Mouse (Mus musculus) liver, embryonic 18 days (tissue): ENCODE measurements around the gene Olfr1137. TPM values are rescaled to one million over a fixed set of nuclear protein-coding genes. Genes with fewer than 3 reads are reported as not detected.

Source experiments
- polyA plus RNA-seq: library from polyadenylated mRNA; depleted of rRNA; stranded (reverse); fragments of >200 nt; gene quantifications from 2 replicates; pipeline ENCODE4 v1.2.3, GENCODE M21; 2012; rRNA removed

The Olfr1137 gene
- not detected in 2 replicates for polyA plus RNA-seq

DNA sequence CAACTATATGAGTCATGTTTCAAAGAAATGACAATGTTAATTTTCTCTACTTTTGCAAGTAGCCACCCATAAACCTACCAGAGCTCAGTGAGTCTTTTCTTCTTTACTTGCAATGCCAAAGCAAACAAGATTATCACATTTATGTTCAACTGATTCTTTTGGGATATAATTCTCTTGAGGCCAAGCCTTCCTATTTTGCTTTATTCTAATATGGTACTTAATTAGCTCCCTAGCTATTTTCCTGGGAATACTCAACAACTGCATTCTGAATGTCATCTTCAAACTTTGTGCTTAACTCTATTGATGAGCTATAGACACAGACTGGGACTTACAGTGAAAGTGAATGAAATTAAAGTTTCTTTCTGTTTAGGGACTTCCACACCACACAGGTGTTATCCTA lies at the start of gene Olfr1137:
Olfr1137 (minus strand) TSS at position 101 of the 400 bp plus-strand sequence.

GRCm38 (mm10) chr2:87753891-87754290 lies 40.9 kb upstream of the Olfr1137 start, which contains the start of gene Olfr1141:
Gene Olfr1141, minus strand, starts transcription at chr2:87753991.

DNA sequence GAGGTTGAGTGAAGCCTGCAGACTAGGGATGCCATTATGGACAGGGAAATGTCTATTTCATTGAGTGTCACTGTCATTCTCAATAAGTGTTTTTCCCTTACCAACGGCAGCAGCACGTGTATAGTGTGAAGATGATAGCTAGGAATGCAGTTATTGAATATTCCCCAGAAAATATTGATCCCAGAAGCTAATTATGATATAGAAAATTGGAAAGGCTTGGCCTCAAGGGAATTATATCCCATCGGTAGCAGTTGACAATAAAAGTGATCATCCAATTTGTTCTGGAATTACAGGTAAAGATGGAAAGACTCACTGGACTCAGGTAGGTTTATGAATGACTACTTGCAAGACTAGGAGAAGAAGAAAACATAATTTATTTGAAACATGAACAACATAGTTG lies 30.5 kb upstream of the Olfr1137 start, which contains the start of gene Olfr1140:
Olfr1140 (plus strand) TSS at position 301 of the 400 bp plus-strand sequence.

DNA sequence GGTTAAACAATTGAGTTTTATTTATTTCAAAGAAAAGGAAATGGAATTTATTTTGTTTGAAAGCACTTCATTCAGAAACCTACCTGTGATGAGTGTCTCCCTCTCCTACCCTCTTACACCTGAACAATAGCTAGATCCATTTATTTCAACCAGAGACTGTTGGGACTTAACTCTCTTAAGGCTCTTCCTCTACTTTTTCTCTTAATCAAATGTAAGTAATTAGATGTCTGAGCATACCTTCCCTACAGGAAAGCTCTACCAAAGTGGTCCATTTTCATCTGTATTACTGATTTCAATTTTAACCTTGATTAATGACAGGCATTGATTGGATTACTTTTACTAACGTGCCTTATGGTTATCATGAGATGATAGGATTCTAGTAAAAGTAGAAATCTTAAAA lies 26.9 kb upstream of the Olfr1137 start, which contains the start of gene Olfr1138:
Olfr1138 (minus strand) TSS at position 101 of the 400 bp plus-strand sequence.

GRCm38 (mm10) chr2:87693847-87694246 lies 19.1 kb downstream of the Olfr1137 start, which contains the start of gene Olfr1136:
Gene Olfr1136, minus strand, starts transcription at chr2:87693947.

DNA sequence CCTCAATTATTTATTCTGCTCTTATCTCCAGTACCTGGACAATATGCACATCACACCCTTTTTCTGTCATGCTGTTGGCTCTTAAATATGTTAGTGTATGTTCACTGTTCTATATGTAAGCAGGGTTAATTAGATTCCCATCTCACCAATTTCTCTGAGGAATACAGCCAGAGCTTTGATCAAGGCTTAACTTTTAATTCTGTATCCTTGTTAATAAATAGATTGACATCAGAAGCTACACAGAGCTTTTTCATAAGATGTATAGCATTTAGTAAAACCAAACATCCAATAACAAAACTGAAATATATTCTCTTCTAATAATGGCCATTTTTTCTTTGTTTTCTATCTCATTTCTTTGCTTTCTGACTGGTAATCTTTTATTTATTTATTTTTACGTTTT lies 39.4 kb downstream of the Olfr1137 start, which contains the start of gene Olfr1135:
Olfr1135 (minus strand) TSS at position 101 of the 400 bp plus-strand sequence.

Other genes with a start within 250 kb of the Olfr1137 start
- not detected in 2 replicates for gene Pramel7, start 216.1 kb downstream of the Olfr1137 start, polyA plus RNA-seq
- not detected in 2 replicates for gene Pramel6, start 206.6 kb downstream of the Olfr1137 start, polyA plus RNA-seq
- gene Olfr153, start 181.4 kb downstream of the Olfr1137 start, polyA plus RNA-seq: not detected in 2 replicates
- not detected in 2 replicates for gene Olfr1128, start 167.6 kb downstream of the Olfr1137 start, polyA plus RNA-seq
- not detected in 2 replicates for gene Olfr1129, start 139.3 kb downstream of the Olfr1137 start, polyA plus RNA-seq
- gene Olfr1130, start 107.0 kb downstream of the Olfr1137 start, polyA plus RNA-seq: not detected in 2 replicates
- not detected in 2 replicates for gene Olfr1131, start 86.1 kb downstream of the Olfr1137 start, polyA plus RNA-seq
- not detected in 2 replicates for gene Olfr1132, start 75.6 kb downstream of the Olfr1137 start, polyA plus RNA-seq
- gene Olfr1133, start 65.8 kb downstream of the Olfr1137 start, polyA plus RNA-seq: not detected in 2 replicates
- gene Olfr1134, start 54.7 kb downstream of the Olfr1137 start, polyA plus RNA-seq: not detected in 2 replicates
- not detected in 2 replicates for gene Olfr1135, start 39.5 kb downstream of the Olfr1137 start, polyA plus RNA-seq
- not detected in 2 replicates for gene Olfr1136, start 19.2 kb downstream of the Olfr1137 start, polyA plus RNA-seq
- not detected in 2 replicates for gene Olfr1138, start 26.8 kb upstream of the Olfr1137 start, polyA plus RNA-seq
- gene Olfr1140, start 30.6 kb upstream of the Olfr1137 start, polyA plus RNA-seq: not detected in 2 replicates
- gene Olfr1141, start 40.8 kb upstream of the Olfr1137 start, polyA plus RNA-seq: not detected in 2 replicates
- not detected in 2 replicates for gene Olfr152, start 66.3 kb upstream of the Olfr1137 start, polyA plus RNA-seq
- not detected in 2 replicates for gene Olfr1143, start 87.4 kb upstream of the Olfr1137 start, polyA plus RNA-seq
- gene Olfr1145, start 96.6 kb upstream of the Olfr1137 start, polyA plus RNA-seq: not detected in 2 replicates
- not detected in 2 replicates for gene Olfr1148, start 117.4 kb upstream of the Olfr1137 start, polyA plus RNA-seq
- not detected in 2 replicates for gene Olfr1150-ps1, start 130.8 kb upstream of the Olfr1137 start, polyA plus RNA-seq
- gene Olfr1151, start 142.7 kb upstream of the Olfr1137 start, polyA plus RNA-seq: not detected in 2 replicates
- not detected in 2 replicates for gene Olfr1152, start 153.3 kb upstream of the Olfr1137 start, polyA plus RNA-seq
- not detected in 2 replicates for gene Olfr1153, start 181.8 kb upstream of the Olfr1137 start, polyA plus RNA-seq
- gene Olfr1154, start 192.0 kb upstream of the Olfr1137 start, polyA plus RNA-seq: not detected in 2 replicates
- gene Olfr1155, start 232.0 kb upstream of the Olfr1137 start, polyA plus RNA-seq: not detected in 2 replicates
- gene Olfr1156, start 239.9 kb upstream of the Olfr1137 start, polyA plus RNA-seq: not detected in 2 replicates